Mouse (Mus musculus) intestine, postnatal 0 days (tissue): ENCODE results near the gene Mroh7. TPM values are rescaled to one million over a fixed set of nuclear protein-coding genes. Genes with fewer than 3 reads are reported as not detected.
"Not testable (repeated sequence)": the region's sequence is repeated elsewhere in the genome, so short reads cannot be mapped to it uniquely, and the experiment has no call there.

ENCODE experiments used
- ATAC-seq: fragments of 200-750 bp; cut with Nextera tagmentation; 2 replicates; pipeline ENCODE4 v1.8.0; 2017; ENCODE audit warnings: mild to moderate bottlenecking, moderate TSS enrichment, moderate library complexity
- H3K27ac ChIP-seq: fragments of 300-500 bp; sonication (generic); 2 replicates; pipeline ENCODE4 v1.5.1; 2014; ENCODE audit warnings: mild to moderate bottlenecking, low read depth, low read length, moderate library complexity
- H3K27me3 ChIP-seq: fragments of 300-500 bp; sonication (generic); replicated peaks from 2 replicates; pipeline ENCODE4 v1.6.1; 2014; ENCODE audit warnings: low read length, mixed read lengths; ENCODE audit not compliant: control insufficient read depth, insufficient read depth
- H3K36me3 ChIP-seq: fragments of 300-500 bp; sonication (generic); 2 replicates; pipeline ENCODE4 v1.6.1; 2014; ENCODE audit warnings: mild to moderate bottlenecking, moderate library complexity; ENCODE audit not compliant: control insufficient read depth, insufficient read depth
- H3K4me1 ChIP-seq: fragments of 300-500 bp; sonication (generic); replicated peaks from 2 replicates; pipeline ENCODE4 v1.6.1; 2014; ENCODE audit warnings: antibody characterized with exemption, low read length, mixed read lengths; ENCODE audit not compliant: control insufficient read depth, insufficient read depth
- H3K4me2 ChIP-seq: fragments of 300-500 bp; sonication (generic); replicated peaks from 2 replicates; pipeline ENCODE4 v1.6.1; 2014; ENCODE audit warnings: low read depth, mild to moderate bottlenecking, moderate library complexity
- H3K4me3 ChIP-seq: fragments of 300-500 bp; sonication (generic); 2 replicates; pipeline ENCODE4 v1.5.1; 2014; ENCODE audit warnings: low read depth, low read length
- H3K9ac ChIP-seq: fragments of 300-500 bp; sonication (generic); 2 replicates; pipeline ENCODE4 v1.6.1; 2014; ENCODE audit warnings: mild to moderate bottlenecking, low read depth, low read length
- H3K9me3 ChIP-seq: fragments of 300-500 bp; sonication (generic); 2 replicates; pipeline ENCODE4 v1.6.1; 2016; ENCODE audit warnings: mixed run types; ENCODE audit not compliant: control insufficient read depth
- CTCF ChIP-seq: sonication (generic); IDR thresholded peaks from 2 replicates; pipeline ENCODE4 v1.5.1; 2016; ENCODE audit warnings: low read depth, mild to moderate bottlenecking, control low read depth, antibody characterized with exemption, moderate library complexity
- WGBS: fragments of 180-500 bp; shearing (Covaris S2); extraction: QIAGEN DNeasy Blood & Tissue Kit; methylation state at CpG from one replicate; pipeline ENCODE4 v1.1.7; 2014; 5-methylcytosine and 5-hydroxymethylcytosine counted together
- polyA plus RNA-seq: library from polyadenylated mRNA; unstranded; fragments of >200 nt; fragmentation: Nextera tagmentation; extraction: Ambion mirVana; gene quantifications from 2 replicates; pipeline ENCODE4 v1.2.1, GENCODE M21; 2015

Gene Mroh7
- polyA plus RNA-seq, 1 experiment from 2014 or later, result 0.33 TPM

DNA sequence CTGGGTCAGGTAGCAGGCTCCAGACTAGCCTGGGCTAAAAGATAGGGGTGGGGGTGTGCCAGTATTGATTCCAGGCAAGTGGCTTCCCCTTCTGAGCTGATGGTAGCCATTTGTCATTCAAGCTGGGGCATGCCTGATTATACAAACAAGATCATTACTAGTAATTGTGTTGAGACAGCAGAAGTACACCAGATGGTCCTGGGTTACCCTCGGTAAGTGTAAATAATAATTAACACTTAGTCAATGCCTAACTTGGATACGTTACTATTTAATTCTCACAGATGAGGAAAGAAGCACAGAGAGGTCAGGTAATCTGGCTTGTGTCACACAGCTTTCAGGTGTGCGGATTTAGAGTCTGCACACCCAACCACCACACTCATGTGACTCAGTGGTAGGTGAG lies 7.2 kb upstream of the Mroh7 start:
- Histone ChIP-seq H3K4me2 (no peak overlapping the region), H3K27ac (no peak overlapping the region), H3K9ac (no peak overlapping the region), H3K36me3 (no peaks in the 10 kb centered on the region), H3K4me1 (no peaks in the 10 kb centered on the region), H3K9me3 (no peaks in the 10 kb centered on the region), H3K4me3 (no peak overlapping the region), H3K27me3 (no peaks in the 10 kb centered on the region)
- no peak for ATAC-seq
- WGBS, result 48% methylated on average over 3 of the region's 3 CpGs
- no peak for TF ChIP-seq CTCF

DNA sequence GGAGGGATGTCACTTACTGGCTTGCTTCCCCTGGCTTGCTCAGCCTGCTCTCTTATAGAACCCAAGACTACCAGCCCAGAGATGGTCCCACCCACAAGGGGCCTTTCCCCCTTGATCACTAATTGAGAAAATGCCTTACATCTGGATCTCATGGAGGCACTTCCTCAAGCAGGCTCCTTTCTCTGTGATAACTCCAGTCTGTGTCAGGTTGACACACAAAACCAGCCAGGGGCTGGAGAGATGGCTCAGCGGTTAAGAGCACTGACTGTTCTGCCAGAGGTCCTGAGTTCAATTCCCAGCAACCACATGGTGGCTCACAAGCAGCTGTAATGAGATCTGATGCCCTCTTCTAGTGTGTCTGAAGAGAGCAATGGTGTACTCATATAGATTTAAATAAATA lies 6.2 kb upstream of the Mroh7 start:
- H3K36me3 ChIP-seq, ATAC-seq: not testable (repeated sequence)
- WGBS, result 97% methylated on average over 1 of the region's 1 CpGs

DNA sequence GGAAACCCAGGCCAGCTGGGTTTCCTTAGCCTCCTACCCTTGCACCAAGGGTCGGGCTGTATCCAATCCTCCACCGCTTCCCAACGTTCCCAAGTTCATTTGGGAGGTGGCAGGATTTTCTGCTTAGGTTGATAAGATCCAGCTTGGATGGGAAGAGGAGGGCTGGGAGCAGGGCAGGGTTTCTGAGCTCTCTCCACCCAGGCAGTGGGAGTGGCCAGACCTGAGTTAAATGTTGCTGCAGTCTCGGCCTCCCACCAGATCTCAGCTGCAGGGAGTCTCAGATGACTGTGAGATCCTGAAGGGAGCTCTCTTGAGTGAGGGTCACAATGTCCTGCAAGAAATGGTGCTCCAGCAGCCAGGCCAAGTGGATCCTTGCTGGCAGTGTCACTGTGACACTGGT lies 2.9 kb upstream of the Mroh7 start, which contains the start of gene Fam151a:
Fam151a (plus strand) TSS at position 254 of the 400 bp plus-strand sequence.
- H3K9ac ChIP-seq, result no peak within 1 kb of the TSS
- H3K4me3 ChIP-seq, result no peak within 1 kb of the TSS
- H3K4me1 ChIP-seq, result no peaks in the 10 kb centered on the region
- 29% methylated on average over 4 of the region's 4 CpGs for WGBS
- no peak for TF ChIP-seq CTCF
- no peak within 1 kb of the TSS for H3K27ac ChIP-seq
- H3K9me3 ChIP-seq, result no peaks in the 10 kb centered on the region
- H3K4me2 ChIP-seq, result no peak within 1 kb of the TSS
- H3K27me3 ChIP-seq, result no peaks in the 10 kb centered on the region
- H3K36me3 ChIP-seq, result no peaks in the 10 kb centered on the region
- no peak for ATAC-seq

More for the DNA sequence above, 6.2 kb upstream of the Mroh7 start:
- H3K9ac ChIP-seq, H3K4me3 ChIP-seq, H3K27ac ChIP-seq, H3K4me1 ChIP-seq, H3K27me3 ChIP-seq, H3K4me2 ChIP-seq, H3K9me3 ChIP-seq: not testable (repeated sequence)

DNA sequence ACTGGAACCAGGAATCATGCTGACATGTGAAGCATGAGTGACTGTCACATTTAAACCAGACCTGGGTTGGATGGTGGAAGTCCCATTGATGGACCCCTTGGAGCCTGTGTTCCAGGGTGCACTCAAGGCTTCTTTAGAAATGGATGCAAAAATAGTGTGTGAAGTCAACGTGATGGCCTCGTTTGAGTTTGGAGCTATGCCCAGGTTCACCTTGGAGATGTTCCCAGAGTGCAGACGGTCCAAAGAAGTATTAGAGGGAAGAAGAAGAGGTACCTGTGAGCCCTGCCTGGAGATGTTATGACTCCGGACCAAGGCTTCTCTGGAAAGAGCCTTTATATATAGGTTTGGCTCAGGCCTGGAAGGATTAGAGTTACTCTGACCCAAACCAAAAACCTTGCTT lies 10.1 kb downstream of the Mroh7 start:
- H3K9me3 ChIP-seq, result no peaks in the 10 kb centered on the region
- H3K4me3 ChIP-seq, result no peak overlapping the region
- no peak overlapping the region for H3K27ac ChIP-seq
- no peaks in the 10 kb centered on the region for H3K36me3 ChIP-seq
- WGBS, result 83% methylated on average over 4 of the region's 4 CpGs
- H3K9ac ChIP-seq, result no peak overlapping the region
- H3K4me1 ChIP-seq, result no peaks in the 10 kb centered on the region
- ATAC-seq, result no peak
- no peaks in the 10 kb centered on the region for H3K27me3 ChIP-seq
- TF ChIP-seq CTCF, result no peak
- no peak overlapping the region for H3K4me2 ChIP-seq

DNA sequence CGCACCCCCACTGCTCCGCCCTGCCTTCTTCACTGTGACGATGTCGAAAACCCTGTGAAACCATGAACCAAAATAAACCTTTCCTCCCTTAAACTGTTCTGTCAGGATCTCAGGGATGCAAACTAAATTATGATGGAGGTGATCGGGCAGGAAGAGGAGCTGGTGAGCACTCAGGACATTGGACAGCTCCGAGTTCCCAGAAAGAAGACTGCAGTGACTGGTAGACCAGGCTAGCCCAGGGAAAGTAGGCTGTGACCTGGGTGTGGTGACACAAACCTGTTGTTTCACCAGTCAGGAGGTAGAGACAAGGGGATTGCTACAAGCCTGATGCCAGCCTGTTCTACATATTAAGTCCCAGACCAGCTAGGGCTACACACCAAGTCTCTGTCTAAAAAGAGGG lies 17.1 kb downstream of the Mroh7 start:
- H3K4me1 ChIP-seq, result no peaks in the 10 kb centered on the region
- WGBS, result 87% methylated on average over 6 of the region's 6 CpGs
- no peak for ATAC-seq
- TF ChIP-seq CTCF, result no peak
- no peak overlapping the region for H3K4me2 ChIP-seq
- no peaks in the 10 kb centered on the region for H3K27me3 ChIP-seq
- H3K9me3 ChIP-seq, result no peaks in the 10 kb centered on the region
- H3K27ac ChIP-seq, result no peak overlapping the region
- H3K4me3 ChIP-seq, result no peak overlapping the region
- no peak overlapping the region for H3K9ac ChIP-seq
- H3K36me3 ChIP-seq, result no peaks in the 10 kb centered on the region

DNA sequence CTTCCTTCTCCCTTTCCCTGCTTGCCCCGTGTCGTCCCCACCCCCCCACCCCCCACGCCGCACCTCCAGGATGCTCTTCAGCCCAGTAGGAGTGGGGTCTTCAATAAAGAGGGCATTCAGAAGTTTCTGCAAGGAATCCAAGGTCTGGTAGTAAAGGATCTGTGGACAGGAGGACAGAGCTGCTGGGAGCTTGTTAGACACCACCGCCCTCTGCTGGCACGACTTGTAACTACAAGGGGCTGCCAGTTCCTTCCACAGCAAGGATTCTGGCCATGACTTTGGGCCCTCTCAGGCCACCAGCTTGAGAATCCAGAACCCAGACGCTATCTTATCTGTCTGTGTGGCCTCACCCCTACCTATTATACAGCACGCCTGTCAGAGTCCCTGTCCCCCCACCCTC lies 22.3 kb downstream of the Mroh7 start:
- 0% methylated on average over 8 of the region's 8 CpGs for WGBS
- H3K9me3 ChIP-seq, result no peaks in the 10 kb centered on the region
- H3K4me2 ChIP-seq, result peak overlapping the region; percentile 60
- peak overlapping the region; percentile 8; the same call in 1 of the 2 replicates for H3K9ac ChIP-seq
- H3K4me1 ChIP-seq, result peaks cover 2% of the 10 kb centered on the region; the same call in 1 of the 2 replicates
- H3K36me3 ChIP-seq, result no peaks in the 10 kb centered on the region
- no peaks in the 10 kb centered on the region for H3K27me3 ChIP-seq
- TF ChIP-seq CTCF, result peak; percentile 97
- H3K4me3 ChIP-seq, result 0 out of 2 replicates have a peak overlapping the region, but pooled peaks have one; percentile 14
- ATAC-seq, result peak; percentile 73
- H3K27ac ChIP-seq, result peak overlapping the region; percentile 46; the same call in 1 of the 2 replicates

DNA sequence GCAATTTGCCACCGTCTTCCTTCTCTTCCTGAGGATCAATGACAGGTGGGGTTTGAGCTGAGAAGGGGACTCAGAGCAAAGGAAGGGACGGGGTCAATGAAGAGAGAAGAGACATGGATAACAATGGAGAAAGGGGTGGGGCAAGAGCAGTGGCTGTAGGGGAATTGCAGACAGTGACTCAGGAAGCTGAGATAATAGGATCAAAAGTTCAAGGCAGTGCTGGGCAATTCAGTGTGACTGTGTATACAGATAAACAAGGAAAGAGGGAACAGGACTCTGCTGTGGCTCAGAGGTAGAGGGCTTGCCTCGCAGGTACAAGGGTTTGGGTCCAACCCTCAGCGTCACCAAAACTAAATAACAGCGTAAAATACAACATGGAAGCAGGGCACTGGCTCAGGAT lies 22.8 kb downstream of the Mroh7 start:
- Histone ChIP-seq H3K36me3 (no peaks in the 10 kb centered on the region), H3K4me1 (peaks cover 2% of the 10 kb centered on the region; the same call in 1 of the 2 replicates), H3K27ac (peak overlapping the region; percentile 46; the same call in 1 of the 2 replicates), H3K4me2 (peak overlapping the region; percentile 60), H3K9ac (peak overlapping the region; percentile 8; the same call in 1 of the 2 replicates), H3K27me3 (no peaks in the 10 kb centered on the region), H3K4me3 (0 out of 2 replicates have a peak overlapping the region, but pooled peaks have one; percentile 14), H3K9me3 (no peaks in the 10 kb centered on the region)
- peak; percentile 86 for ATAC-seq
- no peak for TF ChIP-seq CTCF
- WGBS, result 24% methylated on average over 5 of the region's 5 CpGs
